Mouse (Mus musculus): ENCODE measurements around the gene Trim14. TPM values are rescaled to one million over a fixed set of nuclear protein-coding genes. Genes with fewer than 3 reads are reported as not detected.
A peak's percentile ranks its signal among the peaks of the same experiment; 100 is the strongest.

Trim14 gene
- total and polyA plus RNA-seq, 2 experiments from 2014 or later: 1.2 to 1.5 TPM

- no peaks in the 10 kb centered on the region for H3K9me3 ChIP-seq (ENCODE audit: low read length)
- H3K36me3 ChIP-seq (ENCODE audit: insufficient read depth, low read length): peaks cover 4% of the 10 kb centered on the region; the same call in 1 of the 2 replicates
- peak overlapping the region; percentile 57; the same call in 1 of the 2 replicates for H3K4me3 ChIP-seq (ENCODE audit: low read length)
- H3K4me2 ChIP-seq (ENCODE audit: low read depth, low read length): peak overlapping the region; percentile 86
- 9% methylated on average over 16 of the region's 16 CpGs for WGBS
- H3K27me3 ChIP-seq (ENCODE audit: insufficient read depth, low read length): no peaks in the 10 kb centered on the region
- TF ChIP-seq CTCF (IDR thresholded peaks at IDR 0.05; ENCODE audit: low read depth): peak; percentile 79
- no peak overlapping the region for H3K27ac ChIP-seq
- H3K4me1 ChIP-seq (ENCODE audit: insufficient read depth, low read length): peaks cover 7% of the 10 kb centered on the region; the same call in 1 of the 2 replicates
- ATAC-seq (no peak), DNase-seq (ENCODE audit: low spot score) (peak; percentile 82)
- no peak overlapping the region for H3K9ac ChIP-seq (replicated peaks; ENCODE audit: low read length)
These were observed 28.0 kb downstream of the Trim14 start for GRCm38 (mm10) chr4:46507736-46508460.

GRCm38 (mm10) chr4:46506801-46507610, 28.9 kb downstream of the Trim14 start:
- no peaks in the 10 kb centered on the region for H3K27me3 ChIP-seq (ENCODE audit: insufficient read depth, low read length)
- under 1% methylated on average over 78 of the region's 94 CpGs for WGBS
- H3K4me1 ChIP-seq (ENCODE audit: insufficient read depth, low read length): peaks cover 7% of the 10 kb centered on the region; the same call in 1 of the 2 replicates
- no peaks in the 10 kb centered on the region for H3K9me3 ChIP-seq (ENCODE audit: low read length)
- DNase-seq (ENCODE audit: low spot score) (peak; percentile 97), ATAC-seq (peak; percentile 97)
- H3K9ac ChIP-seq (replicated peaks; ENCODE audit: low read length): peak overlapping the region; percentile 75
- peak overlapping the region; percentile 86 for H3K4me2 ChIP-seq (ENCODE audit: low read depth, low read length)
- peak overlapping the region; percentile 57 for H3K4me3 ChIP-seq (ENCODE audit: low read length)
- H3K27ac ChIP-seq: peak overlapping the region; percentile 83
- peaks cover 4% of the 10 kb centered on the region; the same call in 1 of the 2 replicates for H3K36me3 ChIP-seq (ENCODE audit: insufficient read depth, low read length)
- TF ChIP-seq CTCF (IDR thresholded peaks at IDR 0.05; ENCODE audit: low read depth): no peak

GRCm38 (mm10) chr4:46505361-46506057, 30.4 kb downstream of the Trim14 start:
- no peak for ATAC-seq
- DNase-seq (ENCODE audit: low spot score): peak; percentile 31
- no peak overlapping the region for H3K9ac ChIP-seq (replicated peaks; ENCODE audit: low read length)
- no peaks in the 10 kb centered on the region for H3K9me3 ChIP-seq (ENCODE audit: low read length)
- TF ChIP-seq CTCF (IDR thresholded peaks at IDR 0.05; ENCODE audit: low read depth): no peak
- H3K27ac ChIP-seq: no peak overlapping the region
- no peak overlapping the region for H3K4me2 ChIP-seq (ENCODE audit: low read depth, low read length)
- H3K4me1 ChIP-seq (ENCODE audit: insufficient read depth, low read length): peaks cover 7% of the 10 kb centered on the region; the same call in 1 of the 2 replicates
- WGBS: 49% methylated on average over 8 of the region's 8 CpGs
- H3K36me3 ChIP-seq (ENCODE audit: insufficient read depth, low read length): peaks cover 14% of the 10 kb centered on the region
- H3K4me3 ChIP-seq (ENCODE audit: low read length): no peak overlapping the region
- H3K27me3 ChIP-seq (ENCODE audit: insufficient read depth, low read length): no peaks in the 10 kb centered on the region

- no peak overlapping the region for H3K4me2 ChIP-seq (ENCODE audit: low read depth, low read length)
- H3K4me3 ChIP-seq (ENCODE audit: low read length): no peak overlapping the region
- no peaks in the 10 kb centered on the region for H3K9me3 ChIP-seq (ENCODE audit: low read length)
- 63% methylated on average over 3 of the region's 3 CpGs for WGBS
- DNase-seq (ENCODE audit: low spot score) (no peak), ATAC-seq (no peak)
- H3K36me3 ChIP-seq (ENCODE audit: insufficient read depth, low read length): peaks cover 22% of the 10 kb centered on the region
- peaks cover 7% of the 10 kb centered on the region; the same call in 1 of the 2 replicates for H3K4me1 ChIP-seq (ENCODE audit: insufficient read depth, low read length)
- no peak overlapping the region for H3K9ac ChIP-seq (replicated peaks; ENCODE audit: low read length)
- H3K27ac ChIP-seq: no peak overlapping the region
- H3K27me3 ChIP-seq (ENCODE audit: insufficient read depth, low read length): no peaks in the 10 kb centered on the region
- no peak for TF ChIP-seq CTCF (IDR thresholded peaks at IDR 0.05; ENCODE audit: low read depth)
These were observed 32.1 kb downstream of the Trim14 start for GRCm38 (mm10) chr4:46503881-46504280.

GRCm38 (mm10) chr4:46502606-46503502, 33.1 kb downstream of the Trim14 start:
- 60% methylated on average over 16 of the region's 16 CpGs for WGBS
- ATAC-seq: no peak
- DNase-seq (ENCODE audit: low spot score): no peak
- Histone ChIP-seq H3K36me3 (ENCODE audit: insufficient read depth, low read length) (peaks cover 22% of the 10 kb centered on the region), H3K27me3 (ENCODE audit: insufficient read depth, low read length) (no peaks in the 10 kb centered on the region), H3K4me1 (ENCODE audit: insufficient read depth, low read length) (peaks cover 7% of the 10 kb centered on the region; the same call in 1 of the 2 replicates), H3K9me3 (ENCODE audit: low read length) (no peaks in the 10 kb centered on the region), H3K27ac (no peak overlapping the region), H3K9ac (replicated peaks; ENCODE audit: low read length) (no peak overlapping the region), H3K4me3 (ENCODE audit: low read length) (no peak overlapping the region), H3K4me2 (ENCODE audit: low read depth, low read length) (no peak overlapping the region)
- no peak for TF ChIP-seq CTCF (IDR thresholded peaks at IDR 0.05; ENCODE audit: low read depth)

Measured in hindbrain, postnatal 0 days (tissue).